Mouse (Mus musculus) midbrain, embryonic 15.5 days (tissue): ENCODE measurements around the gene Tbx3. TPM values are rescaled to one million over a fixed set of nuclear protein-coding genes. Genes with fewer than 3 reads are reported as not detected.
A peak's percentile ranks its signal among the peaks of the same experiment; 100 is the strongest.

Source experiments
- ATAC-seq: fragments of 200-750 bp; cut with Nextera tagmentation; replicated peaks from 2 replicates; pipeline ENCODE4 v1.8.0; 2017; ENCODE audit warnings: moderate TSS enrichment
- H3K27ac ChIP-seq: fragments of 300-500 bp; sonication (generic); 2 replicates; pipeline ENCODE4 v1.5.1; 2015; ENCODE audit warnings: mild to moderate bottlenecking, inconsistent platforms
- H3K27me3 ChIP-seq: fragments of 300-500 bp; sonication (generic); replicated peaks from 2 replicates; pipeline ENCODE4 v1.6.1; 2015; ENCODE audit warnings: inconsistent platforms
- H3K36me3 ChIP-seq: fragments of 300-500 bp; sonication (generic); replicated peaks from 2 replicates; pipeline ENCODE4 v1.6.1; 2015; ENCODE audit warnings: inconsistent platforms
- H3K4me1 ChIP-seq: fragments of 300-500 bp; sonication (generic); 2 replicates; pipeline ENCODE4 v1.6.1; 2015; ENCODE audit warnings: inconsistent platforms
- H3K4me2 ChIP-seq: fragments of 300-500 bp; sonication (generic); 2 replicates; pipeline ENCODE4 v1.6.1; 2015; ENCODE audit warnings: inconsistent platforms, mild to moderate bottlenecking, moderate library complexity
- H3K4me3 ChIP-seq: fragments of 300-500 bp; sonication (generic); 2 replicates; pipeline ENCODE4 v1.5.1; 2015; ENCODE audit warnings: mild to moderate bottlenecking, inconsistent platforms
- H3K9ac ChIP-seq: fragments of 300-500 bp; sonication (generic); 2 replicates; pipeline ENCODE4 v1.6.1; 2015; ENCODE audit warnings: mild to moderate bottlenecking, inconsistent platforms
- H3K9me3 ChIP-seq: fragments of 300-500 bp; sonication (generic); 2 replicates; pipeline ENCODE4 v1.6.1; 2016; ENCODE audit warnings: inconsistent platforms
- WGBS: fragments of 180-500 bp; shearing (Covaris S2); methylation state at CpG from one replicate; pipeline ENCODE4 v1.1.7; 2015; ENCODE audit warnings: mixed read lengths; 5-methylcytosine and 5-hydroxymethylcytosine counted together
- polyA plus RNA-seq: library from polyadenylated mRNA; unstranded; fragments of >200 nt; fragmentation: Nextera tagmentation; extraction: Ambion mirVana; gene quantifications from 2 replicates; pipeline ENCODE4 v1.2.1, GENCODE M21; 2015

The Tbx3 gene
- polyA plus RNA-seq, result 2.9 and 4.7 TPM in 2 replicates

GRCm38 (mm10) chr5:119670566-119671108 lies at the start of gene Tbx3:
Tbx3 (plus strand) TSS chr5:119670669.
- peak; percentile 91 for ATAC-seq
- H3K4me1 ChIP-seq, result peaks cover 15% of the 10 kb centered on the region
- no peak within 1 kb of the TSS for H3K9ac ChIP-seq
- peak within 1 kb of the TSS; percentile 44 for H3K4me2 ChIP-seq
- no peaks in the 10 kb centered on the region for H3K9me3 ChIP-seq
- H3K36me3 ChIP-seq, result no peaks in the 10 kb centered on the region
- H3K4me3 ChIP-seq, result peak within 1 kb of the TSS; percentile 17
- H3K27ac ChIP-seq, result no peak within 1 kb of the TSS
- H3K27me3 ChIP-seq, result peaks cover 79% of the 10 kb centered on the region
- under 1% methylated on average over 41 of the region's 43 CpGs for WGBS

- Histone ChIP-seq H3K4me1 (peaks cover 11% of the 10 kb centered on the region), H3K4me2 (no peak overlapping the region), H3K9ac (no peak overlapping the region), H3K36me3 (no peaks in the 10 kb centered on the region), H3K9me3 (no peaks in the 10 kb centered on the region), H3K27ac (no peak overlapping the region), H3K4me3 (no peak overlapping the region), H3K27me3 (peaks cover 23% of the 10 kb centered on the region)
- 72% methylated on average over 1 of the region's 1 CpGs for WGBS
- ATAC-seq, result no peak
Observed at GRCm38 (mm10) chr5:119622076-119622475, 48.4 kb upstream of the Tbx3 start.

GRCm38 (mm10) chr5:119624554-119624953 lies 45.9 kb upstream of the Tbx3 start:
- ATAC-seq, result no peak
- Histone ChIP-seq H3K4me3 (no peak overlapping the region), H3K4me1 (peaks cover 11% of the 10 kb centered on the region), H3K4me2 (no peak overlapping the region), H3K9ac (no peak overlapping the region), H3K27me3 (peaks cover 34% of the 10 kb centered on the region), H3K27ac (no peak overlapping the region), H3K36me3 (no peaks in the 10 kb centered on the region), H3K9me3 (no peaks in the 10 kb centered on the region)
- WGBS, result 73% methylated on average over 1 of the region's 1 CpGs

GRCm38 (mm10) chr5:119625603-119626002 lies 44.9 kb upstream of the Tbx3 start:
- Histone ChIP-seq H3K27me3 (peaks cover 34% of the 10 kb centered on the region), H3K4me2 (no peak overlapping the region), H3K9ac (no peak overlapping the region), H3K36me3 (no peaks in the 10 kb centered on the region), H3K4me3 (no peak overlapping the region), H3K27ac (no peak overlapping the region), H3K9me3 (no peaks in the 10 kb centered on the region), H3K4me1 (peaks cover 11% of the 10 kb centered on the region)
- no peak for ATAC-seq
- 4% methylated on average over 13 of the region's 13 CpGs for WGBS

GRCm38 (mm10) chr5:119626154-119626553 lies 44.3 kb upstream of the Tbx3 start:
- Histone ChIP-seq H3K27ac (no peak overlapping the region), H3K27me3 (peaks cover 34% of the 10 kb centered on the region), H3K36me3 (no peaks in the 10 kb centered on the region), H3K4me2 (no peak overlapping the region), H3K9ac (no peak overlapping the region), H3K4me1 (peaks cover 11% of the 10 kb centered on the region), H3K4me3 (no peak overlapping the region), H3K9me3 (no peaks in the 10 kb centered on the region)
- WGBS, result 9% methylated on average over 9 of the region's 9 CpGs
- ATAC-seq, result no peak

GRCm38 (mm10) chr5:119626662-119627061 lies 43.8 kb upstream of the Tbx3 start:
- Histone ChIP-seq H3K4me3 (peak overlapping the region; percentile 5; the same call in 1 of the 2 replicates), H3K9ac (no peak overlapping the region), H3K4me2 (peak overlapping the region; percentile 31), H3K27me3 (peaks cover 34% of the 10 kb centered on the region), H3K27ac (no peak overlapping the region), H3K9me3 (no peaks in the 10 kb centered on the region), H3K4me1 (peaks cover 11% of the 10 kb centered on the region), H3K36me3 (no peaks in the 10 kb centered on the region)
- ATAC-seq, result no peak
- 3% methylated on average over 22 of the region's 22 CpGs for WGBS

- H3K36me3 ChIP-seq, result no peaks in the 10 kb centered on the region
- H3K27ac ChIP-seq, result no peak overlapping the region
- no peak for ATAC-seq
- no peak overlapping the region for H3K4me2 ChIP-seq
- H3K9me3 ChIP-seq, result no peaks in the 10 kb centered on the region
- no peak overlapping the region for H3K9ac ChIP-seq
- H3K4me1 ChIP-seq, result peaks cover 11% of the 10 kb centered on the region
- H3K27me3 ChIP-seq, result peaks cover 34% of the 10 kb centered on the region
- no peak overlapping the region for H3K4me3 ChIP-seq
- 85% methylated on average over 3 of the region's 3 CpGs for WGBS
Observed at GRCm38 (mm10) chr5:119628100-119628499, 42.4 kb upstream of the Tbx3 start.

GRCm38 (mm10) chr5:119628746-119629327 lies 41.6 kb upstream of the Tbx3 start:
- H3K9me3 ChIP-seq, result no peaks in the 10 kb centered on the region
- H3K4me3 ChIP-seq, result no peak overlapping the region
- WGBS, result 22% methylated on average over 9 of the region's 12 CpGs
- H3K4me2 ChIP-seq, result no peak overlapping the region
- peaks cover 11% of the 10 kb centered on the region for H3K4me1 ChIP-seq
- H3K27ac ChIP-seq, result no peak overlapping the region
- no peak overlapping the region for H3K9ac ChIP-seq
- H3K27me3 ChIP-seq, result peaks cover 34% of the 10 kb centered on the region
- ATAC-seq, result no peak
- no peaks in the 10 kb centered on the region for H3K36me3 ChIP-seq

- H3K27ac ChIP-seq, result no peak overlapping the region
- no peak overlapping the region for H3K4me2 ChIP-seq
- no peak overlapping the region for H3K4me3 ChIP-seq
- no peaks in the 10 kb centered on the region for H3K9me3 ChIP-seq
- H3K27me3 ChIP-seq, result no peaks in the 10 kb centered on the region; the same call in 1 of the 2 replicates
- H3K4me1 ChIP-seq, result no peaks in the 10 kb centered on the region
- ATAC-seq, result no peak
- WGBS, result 84% methylated on average over 4 of the region's 4 CpGs
- H3K36me3 ChIP-seq, result no peaks in the 10 kb centered on the region
- no peak overlapping the region for H3K9ac ChIP-seq
Observed at GRCm38 (mm10) chr5:119633581-119633980, 36.9 kb upstream of the Tbx3 start.

GRCm38 (mm10) chr5:119634861-119635260 lies 35.6 kb upstream of the Tbx3 start:
- H3K9me3 ChIP-seq, result no peaks in the 10 kb centered on the region
- no peak overlapping the region for H3K9ac ChIP-seq
- H3K4me1 ChIP-seq, result no peaks in the 10 kb centered on the region
- no peaks in the 10 kb centered on the region for H3K36me3 ChIP-seq
- no peak overlapping the region for H3K4me3 ChIP-seq
- no peak overlapping the region for H3K27ac ChIP-seq
- no peaks in the 10 kb centered on the region for H3K27me3 ChIP-seq
- ATAC-seq, result no peak
- H3K4me2 ChIP-seq, result no peak overlapping the region
- 77% methylated on average over 2 of the region's 2 CpGs for WGBS

GRCm38 (mm10) chr5:119638300-119638699 lies 32.2 kb upstream of the Tbx3 start:
- H3K4me2 ChIP-seq, result no peak overlapping the region
- 77% methylated on average over 12 of the region's 12 CpGs for WGBS
- no peak overlapping the region for H3K27ac ChIP-seq
- H3K27me3 ChIP-seq, result peaks cover 13% of the 10 kb centered on the region
- H3K36me3 ChIP-seq, result no peaks in the 10 kb centered on the region
- ATAC-seq, result no peak
- no peak overlapping the region for H3K4me3 ChIP-seq
- no peak overlapping the region for H3K9ac ChIP-seq
- H3K4me1 ChIP-seq, result no peaks in the 10 kb centered on the region
- no peaks in the 10 kb centered on the region for H3K9me3 ChIP-seq

GRCm38 (mm10) chr5:119641094-119641493 lies 29.4 kb upstream of the Tbx3 start:
- 74% methylated on average over 9 of the region's 9 CpGs for WGBS
- H3K36me3 ChIP-seq, result no peaks in the 10 kb centered on the region
- H3K27ac ChIP-seq, result no peak overlapping the region

GRCm38 (mm10) chr5:119641714-119642113 lies 28.8 kb upstream of the Tbx3 start:
- H3K27ac ChIP-seq, result no peak overlapping the region
- WGBS, result 21% methylated on average over 3 of the region's 3 CpGs
- ATAC-seq, result no peak

More at GRCm38 (mm10) chr5:119641094-119641493, 29.4 kb upstream of the Tbx3 start:
- H3K4me3 ChIP-seq, result no peak overlapping the region
- H3K4me2 ChIP-seq, result no peak overlapping the region
- no peaks in the 10 kb centered on the region for H3K4me1 ChIP-seq
- no peak overlapping the region for H3K9ac ChIP-seq
- no peaks in the 10 kb centered on the region for H3K9me3 ChIP-seq
- no peak for ATAC-seq
- peaks cover 13% of the 10 kb centered on the region for H3K27me3 ChIP-seq

More at GRCm38 (mm10) chr5:119641714-119642113, 28.8 kb upstream of the Tbx3 start:
- Histone ChIP-seq H3K4me3 (no peak overlapping the region), H3K4me1 (no peaks in the 10 kb centered on the region), H3K36me3 (no peaks in the 10 kb centered on the region), H3K27me3 (peaks cover 13% of the 10 kb centered on the region), H3K9me3 (no peaks in the 10 kb centered on the region), H3K9ac (no peak overlapping the region), H3K4me2 (no peak overlapping the region)
